Mouse (Mus musculus) hindbrain, postnatal 0 days (tissue): Measurements from ENCODE around the gene Faim2. TPM values are rescaled to one million over a fixed set of nuclear protein-coding genes. Genes with fewer than 3 reads are reported as not detected.
A peak's percentile ranks its signal among the peaks of the same experiment; 100 is the strongest.

Experiments
- ATAC-seq: fragments of 200-750 bp; cut with Nextera tagmentation; 2 replicates; pipeline ENCODE4 v1.8.0; 2017; ENCODE audit warnings: mild to moderate bottlenecking, moderate TSS enrichment, moderate library complexity
- DNase-seq: peaks from one replicate; pipeline ENCODE4 v3.0.0-alpha.2; 2015; ENCODE audit warnings: low spot score
- H3K27ac ChIP-seq: fragments of 300-500 bp; sonication (generic); 2 replicates; pipeline ENCODE4 v1.5.1; 2014; ENCODE audit warnings: mild to moderate bottlenecking
- H3K27me3 ChIP-seq: fragments of 300-500 bp; sonication (generic); 2 replicates; pipeline ENCODE4 v1.6.1; 2014; ENCODE audit warnings: low read length, mixed read lengths; ENCODE audit not compliant: insufficient read depth
- H3K36me3 ChIP-seq: fragments of 300-500 bp; sonication (generic); 2 replicates; pipeline ENCODE4 v1.6.1; 2014; ENCODE audit warnings: low read length, mixed read lengths; ENCODE audit not compliant: insufficient read depth
- H3K4me1 ChIP-seq: fragments of 300-500 bp; sonication (generic); 2 replicates; pipeline ENCODE4 v1.6.1; 2014; ENCODE audit warnings: antibody characterized with exemption, low read length, mixed read lengths; ENCODE audit not compliant: insufficient read depth
- H3K4me2 ChIP-seq: fragments of 300-500 bp; sonication (generic); 2 replicates; pipeline ENCODE4 v1.6.1; 2014; ENCODE audit warnings: low read depth, mild to moderate bottlenecking, low read length, moderate library complexity, mixed read lengths
- H3K4me3 ChIP-seq: fragments of 300-500 bp; sonication (generic); 2 replicates; pipeline ENCODE4 v1.5.1; 2014; ENCODE audit warnings: low read length
- H3K9ac ChIP-seq: fragments of 300-500 bp; sonication (generic); replicated peaks from 2 replicates; pipeline ENCODE4 v1.6.1; 2014; ENCODE audit warnings: mild to moderate bottlenecking, low read length, moderate library complexity, mixed read lengths
- H3K9me3 ChIP-seq: fragments of 300-500 bp; sonication (generic); 2 replicates; pipeline ENCODE4 v1.6.1; 2016; ENCODE audit warnings: low read length, mixed read lengths
- CTCF ChIP-seq: IDR thresholded peaks from 2 replicates; pipeline ENCODE4 v1.5.1; 2016; ENCODE audit warnings: antibody characterized with exemption, control low read depth, low read depth
- WGBS: fragments of 180-500 bp; shearing (Covaris S2); extraction: QIAGEN DNeasy Blood & Tissue Kit; methylation state at CpG from one replicate; pipeline ENCODE4 v1.1.7; 2014; 5-methylcytosine and 5-hydroxymethylcytosine counted together
- polyA plus RNA-seq: library from polyadenylated mRNA; unstranded; fragments of >200 nt; fragmentation: Nextera tagmentation; extraction: Ambion mirVana; gene quantifications from 2 replicates; pipeline ENCODE4 v1.2.1, GENCODE M21; 2015
- total RNA-seq: library from RNA; depleted of rRNA; stranded (reverse); fragments of >200 nt; gene quantifications from 2 replicates; pipeline ENCODE4 v1.2.3, GENCODE M21; 2014

The Faim2 gene
- total and polyA plus RNA-seq, 2 experiments from 2014 or later: 33.4 to 57.9 TPM

DNA sequence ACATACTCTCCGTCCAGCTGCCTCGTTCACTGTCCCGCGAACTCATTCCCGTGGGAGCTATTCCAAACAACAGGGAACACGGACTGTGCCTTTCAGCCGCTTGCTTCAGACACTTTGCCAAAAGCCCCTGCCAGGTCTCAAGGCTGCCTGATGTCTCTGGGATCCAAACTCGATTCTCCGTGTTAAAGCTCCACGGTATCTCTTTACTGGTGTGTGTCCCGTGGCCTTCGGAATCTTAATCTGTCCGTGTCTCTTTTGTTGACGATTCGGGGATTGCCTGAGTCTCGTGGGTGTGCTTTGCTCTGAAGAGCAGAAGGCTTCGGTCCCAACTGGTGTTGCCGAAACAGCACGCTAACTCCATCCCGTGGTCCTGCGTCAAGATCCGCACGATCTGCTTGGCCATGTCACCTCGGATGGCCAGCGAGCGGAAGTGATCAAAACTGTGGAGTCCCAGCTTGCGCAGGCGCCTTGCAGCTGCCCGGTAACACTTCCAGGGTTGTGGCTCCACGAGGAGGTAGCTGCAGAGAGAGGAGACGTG is 57.7 kb downstream of the Faim2 start:
- DNase-seq: no peak
- ATAC-seq: no peak
- Histone ChIP-seq H3K4me1 (peaks cover 4% of the 10 kb centered on the region), H3K27me3 (no peaks in the 10 kb centered on the region), H3K9ac (no peak overlapping the region), H3K4me2 (peak overlapping the region; percentile 17; the same call in 1 of the 2 replicates), H3K27ac (peak overlapping the region; percentile 41; the same call in 1 of the 2 replicates), H3K9me3 (no peaks in the 10 kb centered on the region), H3K4me3 (no peak overlapping the region), H3K36me3 (no peaks in the 10 kb centered on the region)
- WGBS: 75% methylated on average over 31 of the region's 31 CpGs
- TF ChIP-seq CTCF: no peak

DNA sequence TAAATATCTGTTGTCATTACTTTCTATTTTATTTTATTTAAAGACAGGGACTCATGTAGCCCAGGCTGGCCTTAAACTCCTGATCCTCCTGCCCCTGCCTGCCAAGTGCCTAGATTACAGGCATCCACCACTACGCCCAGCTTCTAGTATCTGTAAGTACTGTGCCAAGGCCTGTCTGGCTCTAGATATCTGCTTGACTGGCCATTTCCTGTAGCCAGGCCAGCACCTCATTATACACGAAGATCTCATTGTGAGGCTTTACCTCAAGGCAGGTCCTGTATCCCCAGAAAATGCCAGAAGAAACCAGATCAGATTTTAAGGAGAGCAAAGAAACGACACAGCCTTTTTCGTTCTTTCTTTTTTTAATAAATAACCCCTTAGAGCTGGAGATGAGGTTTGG is 58.2 kb downstream of the Faim2 start:
- Histone ChIP-seq H3K4me3 (no peak overlapping the region), H3K9me3 (no peaks in the 10 kb centered on the region), H3K4me1 (peaks cover 4% of the 10 kb centered on the region), H3K9ac (no peak overlapping the region), H3K27me3 (no peaks in the 10 kb centered on the region), H3K36me3 (no peaks in the 10 kb centered on the region), H3K4me2 (no peak overlapping the region), H3K27ac (no peak overlapping the region)
- DNase-seq: no peak
- WGBS: 86% methylated on average over 4 of the region's 4 CpGs
- ATAC-seq: no peak
- no peak for TF ChIP-seq CTCF

DNA sequence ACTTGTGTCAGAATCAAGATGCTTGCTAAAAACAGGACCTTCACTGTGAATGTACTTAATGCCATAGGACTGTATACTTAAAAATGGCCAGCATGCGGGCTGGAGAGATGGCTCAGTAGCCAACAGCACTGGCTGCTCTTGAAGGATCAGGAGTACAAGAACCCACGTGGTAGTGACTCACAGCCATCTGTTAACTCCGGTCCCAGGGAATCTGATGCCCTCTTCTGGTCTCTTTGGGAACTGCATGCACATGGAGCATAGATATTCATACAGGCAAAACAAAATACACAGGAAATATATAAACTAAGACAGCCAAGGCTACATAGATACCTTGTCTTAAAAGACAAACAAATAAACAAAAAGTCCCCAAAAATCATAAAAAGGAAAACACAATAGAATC is 58.9 kb downstream of the Faim2 start:
- Histone ChIP-seq H3K9ac (no peak overlapping the region), H3K9me3 (no peaks in the 10 kb centered on the region), H3K36me3 (no peaks in the 10 kb centered on the region), H3K27me3 (no peaks in the 10 kb centered on the region), H3K27ac (no peak overlapping the region), H3K4me2 (no peak overlapping the region), H3K4me3 (no peak overlapping the region), H3K4me1 (peaks cover 4% of the 10 kb centered on the region)
- 35% methylated on average over 3 of the region's 3 CpGs for WGBS
- peak; percentile 90 for TF ChIP-seq CTCF
- peak; percentile 78 for ATAC-seq
- DNase-seq: peak; percentile 88

- H3K9ac ChIP-seq: no peak overlapping the region
- WGBS: 76% methylated on average over 13 of the region's 13 CpGs
- H3K4me1 ChIP-seq: 0 out of 2 replicates have a peak, but pooled peaks cover 5% of the 10 kb centered on the region
- ATAC-seq (no peak), DNase-seq (no peak)
- H3K27ac ChIP-seq: no peak overlapping the region
- H3K4me3 ChIP-seq: no peak overlapping the region
- no peaks in the 10 kb centered on the region for H3K36me3 ChIP-seq
- no peak overlapping the region for H3K4me2 ChIP-seq
- no peak for TF ChIP-seq CTCF
- no peaks in the 10 kb centered on the region for H3K9me3 ChIP-seq
- H3K27me3 ChIP-seq: no peaks in the 10 kb centered on the region
Measured at GRCm38 (mm10) chr15:99463194-99463593, 64.8 kb downstream of the Faim2 start.

- no peaks in the 10 kb centered on the region for H3K9me3 ChIP-seq
- H3K4me1 ChIP-seq: peaks cover 26% of the 10 kb centered on the region
- H3K4me3 ChIP-seq: peak within 1 kb of the TSS; percentile 81
- WGBS: 2% methylated on average over 45 of the region's 45 CpGs
- H3K36me3 ChIP-seq: no peaks in the 10 kb centered on the region
- no peak for TF ChIP-seq CTCF
- H3K4me2 ChIP-seq: peak within 1 kb of the TSS; percentile 86
- ATAC-seq (peak; percentile 96), DNase-seq (peak; percentile 94)
- H3K9ac ChIP-seq: peak within 1 kb of the TSS; percentile 70
- no peaks in the 10 kb centered on the region for H3K27me3 ChIP-seq
- peak within 1 kb of the TSS; percentile 93 for H3K27ac ChIP-seq
Measured at GRCm38 (mm10) chr15:99457606-99458401, 70.2 kb downstream of the Faim2 start, which contains the start of gene Nckap5l. Gene Nckap5l (minus strand): TSS chr15:99457748.

- H3K9ac ChIP-seq: peak overlapping the region; percentile 70
- under 1% methylated on average over 29 of the region's 43 CpGs for WGBS
Measured at GRCm38 (mm10) chr15:99456963-99457605, 70.9 kb downstream of the Faim2 start.

More at GRCm38 (mm10) chr15:99456963-99457605, 70.9 kb downstream of the Faim2 start:
- DNase-seq: peak; percentile 75
- Histone ChIP-seq H3K4me2 (peak overlapping the region; percentile 86), H3K9me3 (no peaks in the 10 kb centered on the region), H3K4me3 (peak overlapping the region; percentile 81), H3K36me3 (no peaks in the 10 kb centered on the region), H3K4me1 (peaks cover 26% of the 10 kb centered on the region), H3K27ac (peak overlapping the region; percentile 93), H3K27me3 (no peaks in the 10 kb centered on the region)
- peak; percentile 78 for ATAC-seq
- TF ChIP-seq CTCF: no peak
